Mouse (Mus musculus): ENCODE results near the gene Mrpl30. TPM values are rescaled to one million over a fixed set of nuclear protein-coding genes. Genes with fewer than 3 reads are reported as not detected.

Mrpl30 gene
- 118 and 120 TPM in 2 replicates for polyA plus RNA-seq (2012; rRNA removed)

DNA sequence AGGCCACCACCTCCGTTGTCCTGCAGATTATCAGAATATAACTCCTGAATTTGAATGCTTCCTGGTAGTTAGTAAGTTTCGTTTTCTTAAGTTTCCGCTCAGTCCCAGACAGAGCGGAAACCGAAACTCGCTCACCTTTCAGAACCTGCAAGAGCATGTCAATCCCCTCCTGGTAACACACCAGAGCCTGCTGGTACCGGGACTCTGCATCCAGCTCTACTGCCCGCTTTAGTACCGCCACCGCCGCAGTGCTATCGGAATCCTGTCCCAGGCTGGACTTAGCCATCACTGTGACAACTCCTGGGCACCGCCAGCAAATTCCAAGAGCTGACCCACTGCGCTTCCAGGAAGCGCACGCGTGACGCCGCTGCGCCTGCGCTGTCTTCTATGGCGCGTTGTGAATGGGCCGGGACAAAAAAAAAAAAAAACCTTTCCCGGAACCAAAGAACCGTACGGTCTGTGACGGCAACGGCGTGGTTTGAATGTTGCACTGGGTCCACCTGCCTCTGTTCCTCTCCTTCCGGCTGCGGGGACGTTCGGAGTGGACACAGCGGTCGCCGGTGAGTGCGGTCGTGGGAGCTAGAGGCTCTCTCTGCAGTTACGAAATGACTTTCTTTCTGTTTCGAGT, at the start of gene Mrpl30, which contains the start of gene Mitd1:
TSS of gene Mrpl30 (plus strand) at position 453 of the 628 bp plus-strand sequence.
TSS of gene Mitd1 (minus strand) at position 387 of the 628 bp plus-strand sequence.
- TF ChIP-seq POLR2A (IDR thresholded peaks at IDR 0.05; ENCODE audit: borderline replicate concordance, extremely low read depth, insufficient read depth, insufficient read length, poor library complexity, severe bottlenecking): peak; percentile 28; the same call in 1 of the 2 replicates
- TF ChIP-seq CTCF (IDR thresholded peaks at IDR 0.05; ENCODE audit: borderline replicate concordance, extremely low read depth, insufficient read depth, insufficient read length): no peak
- DNase-seq (ENCODE audit: low read depth): peak; percentile 97

- no peak for DNase-seq (ENCODE audit: low read depth)
- TF ChIP-seq POLR2A (IDR thresholded peaks at IDR 0.05; ENCODE audit: borderline replicate concordance, extremely low read depth, insufficient read depth, insufficient read length, poor library complexity, severe bottlenecking): no peak
- no peak for TF ChIP-seq CTCF (IDR thresholded peaks at IDR 0.05; ENCODE audit: borderline replicate concordance, extremely low read depth, insufficient read depth, insufficient read length)
Measured at GRCm38 (mm10) chr1:37846878-37847277, 43.4 kb upstream of the Mrpl30 start.

DNA sequence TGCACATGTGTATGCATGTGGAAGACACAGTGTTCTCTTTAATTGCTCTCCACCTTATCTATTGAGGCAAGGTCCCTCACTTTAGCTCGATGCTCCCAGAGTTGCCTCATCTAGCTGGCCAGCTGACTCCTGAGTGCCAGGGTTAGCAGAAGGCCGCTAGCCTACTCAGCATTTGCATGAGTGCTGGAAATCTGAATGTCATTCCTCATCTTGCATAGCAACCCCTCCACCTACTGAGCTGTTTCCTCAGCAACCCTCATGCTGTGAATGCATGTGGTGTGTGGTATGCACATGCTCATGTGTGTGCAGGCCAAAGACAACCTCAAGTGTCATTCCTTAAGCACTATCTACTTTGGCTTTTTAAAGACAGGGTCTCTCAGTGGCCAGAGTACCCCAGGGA, 39.6 kb upstream of the Mrpl30 start:
- no peak for TF ChIP-seq CTCF (IDR thresholded peaks at IDR 0.05; ENCODE audit: borderline replicate concordance, extremely low read depth, insufficient read depth, insufficient read length)
- TF ChIP-seq POLR2A (IDR thresholded peaks at IDR 0.05; ENCODE audit: borderline replicate concordance, extremely low read depth, insufficient read depth, insufficient read length, poor library complexity, severe bottlenecking): no peak
- peak; percentile 2 for DNase-seq (ENCODE audit: low read depth)

DNA sequence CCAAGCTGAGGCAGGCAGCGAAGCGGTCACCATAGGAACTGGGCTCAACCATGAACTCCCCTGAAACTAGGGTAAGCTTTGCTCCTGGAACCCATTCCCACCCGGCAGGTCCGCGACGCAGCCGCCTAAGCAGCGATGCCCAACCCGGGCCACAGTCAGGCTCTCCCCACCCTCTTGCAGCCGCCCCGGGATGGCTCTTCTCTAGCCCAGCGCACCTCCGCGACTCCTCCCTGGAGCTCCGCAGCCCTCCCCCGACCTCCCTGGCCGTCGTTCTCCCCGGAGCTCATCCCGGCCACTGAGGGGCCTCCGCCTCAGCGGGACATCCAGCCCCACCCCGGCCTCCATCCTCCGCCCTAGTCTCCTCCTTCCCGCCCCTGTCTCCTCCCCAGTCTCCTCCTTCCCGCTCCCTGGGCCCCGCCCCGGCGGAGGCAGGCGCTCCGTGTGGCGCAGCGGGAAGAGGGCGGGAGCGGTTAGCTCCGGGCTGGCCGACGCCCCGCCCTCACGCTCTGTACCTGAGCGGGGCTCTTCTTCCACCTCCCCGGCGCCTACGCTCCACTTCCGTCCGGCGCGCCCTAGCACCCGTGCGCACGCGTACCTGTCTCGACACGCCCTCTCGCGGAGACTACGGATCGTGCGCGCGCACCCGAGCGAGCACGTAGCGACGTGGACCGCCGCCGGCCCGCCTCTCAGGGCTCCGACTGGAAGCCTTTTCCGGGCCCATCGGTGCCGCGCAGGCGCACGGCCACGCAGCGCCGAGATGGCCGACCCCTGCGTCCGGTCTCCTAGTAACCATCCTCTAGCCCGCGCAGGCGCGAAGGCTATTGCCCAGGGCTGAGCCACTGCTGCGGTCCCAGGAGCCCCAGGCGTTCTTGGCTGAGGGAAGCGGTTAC, 25.5 kb upstream of the Mrpl30 start:
- peak; percentile 100 for DNase-seq (ENCODE audit: low read depth)
- peak; percentile 73; the same call in 1 of the 2 replicates for TF ChIP-seq POLR2A (IDR thresholded peaks at IDR 0.05; ENCODE audit: borderline replicate concordance, extremely low read depth, insufficient read depth, insufficient read length, poor library complexity, severe bottlenecking)
- TF ChIP-seq CTCF (IDR thresholded peaks at IDR 0.05; ENCODE audit: borderline replicate concordance, extremely low read depth, insufficient read depth, insufficient read length): peak; percentile 30; the same call in 1 of the 2 replicates

GRCm38 (mm10) chr1:37865401-37866215, 24.7 kb upstream of the Mrpl30 start:
- TF ChIP-seq CTCF (IDR thresholded peaks at IDR 0.05; ENCODE audit: borderline replicate concordance, extremely low read depth, insufficient read depth, insufficient read length): no peak
- TF ChIP-seq POLR2A (IDR thresholded peaks at IDR 0.05; ENCODE audit: borderline replicate concordance, extremely low read depth, insufficient read depth, insufficient read length, poor library complexity, severe bottlenecking): no peak
- DNase-seq (ENCODE audit: low read depth): no peak

GRCm38 (mm10) chr1:37866286-37866685, 24.0 kb upstream of the Mrpl30 start, which contains the start of gene Tsga10:
Gene Tsga10, minus strand, starts transcription at chr1:37866429.
- TF ChIP-seq POLR2A (IDR thresholded peaks at IDR 0.05; ENCODE audit: borderline replicate concordance, extremely low read depth, insufficient read depth, insufficient read length, poor library complexity, severe bottlenecking) (no peak), CTCF (IDR thresholded peaks at IDR 0.05; ENCODE audit: borderline replicate concordance, extremely low read depth, insufficient read depth, insufficient read length) (no peak)
- no peak for DNase-seq (ENCODE audit: low read depth)

GRCm38 (mm10) chr1:37867056-37867455, 23.2 kb upstream of the Mrpl30 start:
- peak; percentile 17 for DNase-seq (ENCODE audit: low read depth)
- TF ChIP-seq CTCF (IDR thresholded peaks at IDR 0.05; ENCODE audit: borderline replicate concordance, extremely low read depth, insufficient read depth, insufficient read length) (peak; percentile 53; the same call in 1 of the 2 replicates), POLR2A (IDR thresholded peaks at IDR 0.05; ENCODE audit: borderline replicate concordance, extremely low read depth, insufficient read depth, insufficient read length, poor library complexity, severe bottlenecking) (no peak)

DNA sequence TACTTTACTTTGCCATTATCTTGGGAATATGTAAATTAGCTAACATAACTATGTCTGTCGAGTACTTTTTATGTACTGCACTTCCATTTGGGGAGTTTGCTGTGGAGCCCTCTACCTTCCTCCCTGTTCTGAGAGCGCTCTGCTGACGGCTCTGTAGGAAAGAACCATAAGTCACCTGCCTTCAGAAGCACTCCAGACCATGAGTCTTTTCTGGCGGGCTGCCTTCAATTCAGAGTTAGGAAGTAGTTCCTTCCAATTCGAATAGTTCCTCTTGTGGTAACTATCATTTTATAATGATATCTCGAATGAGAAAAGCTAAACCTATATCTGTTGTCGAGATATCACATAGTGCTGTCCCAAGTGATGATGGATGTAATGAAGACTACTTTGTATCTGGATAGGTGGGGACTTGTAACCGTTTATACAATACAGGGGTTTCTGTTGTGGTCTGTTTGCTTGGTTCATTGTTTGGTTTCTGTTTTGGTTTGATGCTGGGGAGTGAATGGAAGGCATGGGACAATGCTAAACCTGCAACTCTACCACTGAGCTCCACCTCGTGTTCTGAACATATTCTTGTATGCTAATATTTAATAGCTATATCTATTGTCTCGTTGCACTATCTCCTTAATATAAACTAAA, 22.5 kb upstream of the Mrpl30 start:
- no peak for TF ChIP-seq CTCF (IDR thresholded peaks at IDR 0.05; ENCODE audit: borderline replicate concordance, extremely low read depth, insufficient read depth, insufficient read length)
- TF ChIP-seq POLR2A (IDR thresholded peaks at IDR 0.05; ENCODE audit: borderline replicate concordance, extremely low read depth, insufficient read depth, insufficient read length, poor library complexity, severe bottlenecking): no peak
- no peak for DNase-seq (ENCODE audit: low read depth)

DNA sequence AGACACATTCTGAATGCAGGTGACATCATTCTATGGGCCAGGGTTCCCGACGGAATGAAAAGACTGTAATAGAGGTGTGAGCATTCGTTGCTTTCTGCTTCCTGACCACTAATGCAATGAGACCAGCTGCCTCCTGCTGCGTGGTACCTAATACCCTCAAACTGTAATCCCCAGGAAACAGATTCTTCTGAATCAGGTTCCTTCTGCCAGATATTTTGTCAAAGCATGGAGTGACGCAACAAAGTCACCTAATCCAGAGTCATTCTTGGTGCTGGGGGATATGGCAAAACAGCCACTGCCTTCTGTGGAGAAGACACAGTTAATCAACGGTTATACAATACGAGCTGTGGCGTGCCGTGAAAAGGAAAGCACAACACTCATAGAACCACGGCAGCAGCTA, 21.6 kb upstream of the Mrpl30 start:
- no peak for TF ChIP-seq POLR2A (IDR thresholded peaks at IDR 0.05; ENCODE audit: borderline replicate concordance, extremely low read depth, insufficient read depth, insufficient read length, poor library complexity, severe bottlenecking)
- TF ChIP-seq CTCF (IDR thresholded peaks at IDR 0.05; ENCODE audit: borderline replicate concordance, extremely low read depth, insufficient read depth, insufficient read length): no peak
- no peak for DNase-seq (ENCODE audit: low read depth)

GRCm38 (mm10) chr1:37869362-37869761, 20.9 kb upstream of the Mrpl30 start:
- no peak for DNase-seq (ENCODE audit: low read depth)
- TF ChIP-seq CTCF (IDR thresholded peaks at IDR 0.05; ENCODE audit: borderline replicate concordance, extremely low read depth, insufficient read depth, insufficient read length) (no peak), POLR2A (IDR thresholded peaks at IDR 0.05; ENCODE audit: borderline replicate concordance, extremely low read depth, insufficient read depth, insufficient read length, poor library complexity, severe bottlenecking) (no peak)
